Mouse (Mus musculus) erythroblast, adult 5-6 weeks (primary cell): Measurements from ENCODE around the gene 4632433K11Rik. TPM values are rescaled to one million over a fixed set of nuclear protein-coding genes. Genes with fewer than 3 reads are reported as not detected.
"Not testable (repeated sequence)": the region's sequence is repeated elsewhere in the genome, so short reads cannot be mapped to it uniquely, and the experiment has no call there.

Source experiments
- ATAC-seq: replicated peaks from 2 replicates; pipeline ENCODE4 v1.8.0; 2016; ENCODE audit warnings: moderate number of reproducible peaks, mild to moderate bottlenecking, moderate TSS enrichment, inconsistent platforms; ENCODE audit not compliant: poor library complexity, low FRiP score, severe bottlenecking
- total RNA-seq, 2 experiments: library from RNA; stranded (forward) in 1 of 2; stranded (reverse) in 1 of 2; fragments of 150-400 nt in 1 of 2; fragments of 200-764, 138-1000 nt in 1 of 2; gene quantifications; 2 replicates each; pipeline versions ENCODE4 v1.2.3 to v1.2.4; 2015 to 2017; ENCODE audit warnings: low replicate concordance in 2 of 2

Gene 4632433K11Rik
- total RNA-seq, 2 experiments from 2014 or later, result 0.60 TPM; not detected in 1

GRCm38 (mm10) chr7:5017931-5018330, 16.0 kb upstream of the 4632433K11Rik start:
- ATAC-seq, result no peak

- ATAC-seq, result not testable (repeated sequence)
Observed at GRCm38 (mm10) chr7:5019576-5019975, 14.3 kb upstream of the 4632433K11Rik start.

GRCm38 (mm10) chr7:5020000-5020681, 13.8 kb upstream of the 4632433K11Rik start, which contains the start of the genes Zfp865 and Ccdc106:
Zfp865 (plus strand) TSS chr7:5020376.
Ccdc106 (plus strand) TSS chr7:5020553.
- ATAC-seq, result peak; percentile 94

GRCm38 (mm10) chr7:5020685-5021084, 13.2 kb upstream of the 4632433K11Rik start:
- ATAC-seq, result no peak

GRCm38 (mm10) chr7:5021197-5021596, 12.7 kb upstream of the 4632433K11Rik start:
- no peak for ATAC-seq

- ATAC-seq, result no peak
Observed at GRCm38 (mm10) chr7:5029543-5029942, 4.4 kb upstream of the 4632433K11Rik start.

- ATAC-seq, result no peak
Observed at GRCm38 (mm10) chr7:5029946-5030345, 4.0 kb upstream of the 4632433K11Rik start.

GRCm38 (mm10) chr7:5030554-5031275, 3.2 kb upstream of the 4632433K11Rik start:
- no peak for ATAC-seq

GRCm38 (mm10) chr7:5031496-5031895, 2.4 kb upstream of the 4632433K11Rik start:
- no peak for ATAC-seq

- no peak for ATAC-seq
Observed at GRCm38 (mm10) chr7:5035628-5036027, 1.7 kb downstream of the 4632433K11Rik start.

- no peak for ATAC-seq
Observed at GRCm38 (mm10) chr7:5036136-5036535, 2.2 kb downstream of the 4632433K11Rik start.

GRCm38 (mm10) chr7:5037026-5037425, 3.1 kb downstream of the 4632433K11Rik start:
- ATAC-seq, result no peak

GRCm38 (mm10) chr7:5037467-5037866, 3.5 kb downstream of the 4632433K11Rik start:
- ATAC-seq, result no peak

GRCm38 (mm10) chr7:5038109-5038732, 4.3 kb downstream of the 4632433K11Rik start, which contains the start of gene Zfp784:
Zfp784 (minus strand) TSS chr7:5038446.
- peak; percentile 99 for ATAC-seq

GRCm38 (mm10) chr7:5038940-5039339, 5.0 kb downstream of the 4632433K11Rik start:
- ATAC-seq, result no peak

GRCm38 (mm10) chr7:5044981-5045380, 11.1 kb downstream of the 4632433K11Rik start:
- ATAC-seq, result no peak

- no peak for ATAC-seq
Observed at GRCm38 (mm10) chr7:5046112-5046511, 12.2 kb downstream of the 4632433K11Rik start.

- ATAC-seq, result 0 out of 2 replicates have a peak, but pooled peaks have one; percentile 55
Observed at GRCm38 (mm10) chr7:5047313-5047712, 13.4 kb downstream of the 4632433K11Rik start.

- ATAC-seq, result no peak
Observed at GRCm38 (mm10) chr7:5051193-5052192, 17.6 kb downstream of the 4632433K11Rik start, which contains the start of gene Zfp580. Zfp580 (plus strand) TSS chr7:5051538.
